10 mouse cellular contexts compared by ENCODE assay signal in the genomic region with DNA sequence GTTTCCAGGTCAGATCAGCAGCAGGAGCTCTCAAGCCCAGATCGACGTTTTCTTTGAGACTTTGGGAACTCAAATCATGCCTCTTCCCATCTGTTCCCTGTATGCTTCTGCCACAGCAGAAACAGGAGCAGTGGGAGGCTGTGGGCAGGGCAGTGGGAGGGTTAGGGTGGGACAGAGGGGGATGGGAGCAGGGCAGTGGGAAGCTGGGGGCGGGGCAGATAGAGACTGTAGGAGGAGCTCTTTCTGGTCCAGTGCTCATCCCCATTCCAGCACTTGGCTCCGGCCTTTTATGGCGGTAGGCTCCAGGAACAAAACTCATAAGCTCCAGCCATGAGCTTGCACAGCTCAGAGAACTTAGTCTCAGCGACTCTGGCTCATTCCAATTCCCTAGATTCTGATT. TPM values are rescaled to one million over a fixed set of nuclear protein-coding genes. Genes with fewer than 3 reads are reported as not detected.
A peak's percentile ranks its signal among the peaks of the same experiment; 100 is the strongest.
DNase-seq lines count a peak whose midpoint lies in the region; ATAC-seq and TF ChIP-seq lines count a peak whose summit lies in the region.
"Had no signal": no experiment of that assay in that cellular context is flagged by ENCODE, and none has a peak within 500 bp of the region (broad histone marks: within the 10 kb centered on the region; RNA-seq: fewer than 3 reads in every experiment).

No protein-coding gene starts in this region.

- no peak for TF ChIP-seq CTCF in intestine, postnatal 0 days (IDR thresholded peaks at IDR 0.05; ENCODE audit: low read depth)

- 57% methylated on average over 6 of the region's 6 CpGs for WGBS in intestine, embryonic 14.5 days
- 48% methylated on average over 6 of the region's 6 CpGs for WGBS in intestine, postnatal 0 days
- 44% methylated on average over 6 of the region's 6 CpGs for WGBS in intestine, embryonic 15.5 days
- WGBS in midbrain, embryonic 13.5 days, result 21% methylated on average over 6 of the region's 6 CpGs

- no peak overlapping the region for H3K4me3 ChIP-seq in intestine, embryonic 14.5 days (ENCODE audit: low read depth, low read length)
- no peak overlapping the region for H3K4me3 ChIP-seq in intestine, postnatal 0 days (ENCODE audit: low read depth, low read length)
- H3K4me3 ChIP-seq in intestine, embryonic 15.5 days (replicated peaks), result no peak overlapping the region
- no peak overlapping the region for H3K4me3 ChIP-seq in midbrain, embryonic 13.5 days (replicated peaks)
- H3K4me3 ChIP-seq: embryonic facial prominence, embryonic 13.5 days had no signal

- no peaks in the 10 kb centered on the region for H3K36me3 ChIP-seq in intestine, embryonic 14.5 days (ENCODE audit: control insufficient read depth, insufficient read depth, low read length)
- H3K36me3 ChIP-seq in intestine, postnatal 0 days (ENCODE audit: control insufficient read depth, insufficient read depth), result no peaks in the 10 kb centered on the region; the same call in 1 of the 2 replicates
- no peaks in the 10 kb centered on the region for H3K36me3 ChIP-seq in intestine, embryonic 15.5 days
- H3K36me3 ChIP-seq in midbrain, embryonic 13.5 days, result no peaks in the 10 kb centered on the region

- intact Hi-C loops in left cerebral cortex, postnatal 14 days (cut with DNase I), result no loop called here

- no peak overlapping the region for H3K4me2 ChIP-seq in intestine, embryonic 14.5 days (ENCODE audit: low read length)
- H3K4me2 ChIP-seq in intestine, postnatal 0 days (replicated peaks; ENCODE audit: low read depth), result no peak overlapping the region
- H3K4me2 ChIP-seq in intestine, embryonic 15.5 days (replicated peaks), result no peak overlapping the region
- H3K4me2 ChIP-seq in midbrain, embryonic 13.5 days (replicated peaks), result no peak overlapping the region
- H3K4me2 ChIP-seq: embryonic facial prominence, embryonic 13.5 days had no signal

- no peaks in the 10 kb centered on the region for H3K9me3 ChIP-seq in intestine, embryonic 14.5 days (ENCODE audit: control insufficient read depth, low read length)
- no peaks in the 10 kb centered on the region for H3K9me3 ChIP-seq in intestine, postnatal 0 days (ENCODE audit: control insufficient read depth)
- H3K9me3 ChIP-seq in intestine, embryonic 15.5 days, result no peaks in the 10 kb centered on the region
- H3K9me3 ChIP-seq in midbrain, embryonic 13.5 days, result no peaks in the 10 kb centered on the region
- H3K9me3 ChIP-seq: embryonic facial prominence, embryonic 13.5 days had no signal

- no peaks in the 10 kb centered on the region for H3K27me3 ChIP-seq in intestine, embryonic 14.5 days (replicated peaks; ENCODE audit: control insufficient read depth, insufficient read depth, low read length)
- no peaks in the 10 kb centered on the region for H3K27me3 ChIP-seq in intestine, postnatal 0 days (replicated peaks; ENCODE audit: control insufficient read depth, insufficient read depth, low read length)
- H3K27me3 ChIP-seq in intestine, embryonic 15.5 days (replicated peaks), result no peaks in the 10 kb centered on the region
- no peaks in the 10 kb centered on the region for H3K27me3 ChIP-seq in midbrain, embryonic 13.5 days
- H3K27me3 ChIP-seq: embryonic facial prominence, embryonic 13.5 days had no signal

- no peak overlapping the region for H3K27ac ChIP-seq in intestine, embryonic 14.5 days (ENCODE audit: low read depth)
- no peak overlapping the region for H3K27ac ChIP-seq in intestine, postnatal 0 days (ENCODE audit: low read depth, low read length)
- H3K27ac ChIP-seq in intestine, embryonic 15.5 days, result no peak overlapping the region
- no peak overlapping the region for H3K27ac ChIP-seq in midbrain, embryonic 13.5 days
- H3K27ac ChIP-seq: embryonic facial prominence, embryonic 13.5 days had no signal

- ATAC-seq in intestine, embryonic 14.5 days (replicated peaks; ENCODE audit: low FRiP score, low TSS enrichment, low read depth), result 0 out of 2 replicates have a peak, but pooled peaks have one; percentile 44
- ATAC-seq in intestine, postnatal 0 days, result no peak; the same call in 1 of the 2 replicates
- peak; percentile 55; the same call in 1 of the 2 replicates for ATAC-seq in intestine, embryonic 15.5 days
- ATAC-seq in midbrain, embryonic 13.5 days, result 0 out of 2 replicates have a peak, but pooled peaks have one; percentile 37

- H3K4me1 ChIP-seq in intestine, embryonic 14.5 days (replicated peaks; ENCODE audit: control insufficient read depth, insufficient read depth, low read length), result peaks cover 6% of the 10 kb centered on the region; the same call in 1 of the 2 replicates
- H3K4me1 ChIP-seq in intestine, postnatal 0 days (replicated peaks; ENCODE audit: control insufficient read depth, insufficient read depth, low read length), result peaks cover 10% of the 10 kb centered on the region
- peaks cover 12% of the 10 kb centered on the region for H3K4me1 ChIP-seq in intestine, embryonic 15.5 days (replicated peaks)
- H3K4me1 ChIP-seq in midbrain, embryonic 13.5 days (replicated peaks), result peaks cover 25% of the 10 kb centered on the region

- DNase-seq in intestine, embryonic 14.5 days (ENCODE audit: low spot score), result no peak
- peak; percentile 88 for DNase-seq in ZHBTc4 (ENCODE audit: low read depth, low spot score)
- DNase-seq in left cerebral cortex, postnatal 14 days (ENCODE audit: low spot score in 2 of 2), result no peak
- no peak for DNase-seq in right cerebral cortex, postnatal 14 days
- DNase-seq in Muller cell, postnatal 12 days (ENCODE audit: inconsistent ontology term), result no peak
- DNase-seq: thymus, postnatal 4 days had no signal

- H3K9ac ChIP-seq in intestine, embryonic 14.5 days (ENCODE audit: low read length), result no peak overlapping the region
- no peak overlapping the region for H3K9ac ChIP-seq in intestine, postnatal 0 days (ENCODE audit: low read depth, low read length)
- no peak overlapping the region for H3K9ac ChIP-seq in intestine, embryonic 15.5 days
- H3K9ac ChIP-seq in midbrain, embryonic 13.5 days (replicated peaks), result no peak overlapping the region
- H3K9ac ChIP-seq: embryonic facial prominence, embryonic 13.5 days had no signal

RNA-seq across cellular contexts. Expression of gene Igf2bp3, which starts 49.7 kb away (rescaled TPM):
- polyA plus RNA-seq in intestine, embryonic 14.5 days (2014; fragmentation: Nextera tagmentation; extraction: Ambion mirVana), result 105 and 111 TPM in 2 replicates
- polyA plus RNA-seq in intestine, postnatal 0 days (2015; fragmentation: Nextera tagmentation; extraction: Ambion mirVana), result 54.7 and 56.3 TPM in 2 replicates
- 83.1 and 96.8 TPM in 2 replicates for polyA plus RNA-seq in intestine, embryonic 15.5 days (2015; fragmentation: Nextera tagmentation; extraction: Ambion mirVana)
- 53.7 and 57.8 TPM in 2 replicates for polyA plus RNA-seq in midbrain, embryonic 13.5 days (2015; fragmentation: Nextera tagmentation; extraction: Ambion mirVana)
- total RNA-seq in left cerebral cortex, postnatal 14 days (2021), result under 1 TPM; 0.18 to 0.47 TPM
